Mouse (Mus musculus) ES-Bruce4 (cell line): Measurements from ENCODE around the gene Klhdc7b.

Source experiments
- CTCF ChIP-seq: IDR thresholded peaks from one replicate; pipeline ENCODE4 v1.8.1; 2011; ENCODE audit warnings: low read depth, low read length
- EP300 ChIP-seq: IDR thresholded peaks from 2 replicates; pipeline ENCODE4 v1.6.1; 2011; ENCODE audit warnings: low read depth, low read length; ENCODE audit not compliant: insufficient read depth

- TF ChIP-seq CTCF (no peak), EP300 (no peak)
Measured at GRCm38 (mm10) chr15:89387127-89387526, 2.4 kb downstream of the Klhdc7b start.
